Mouse (Mus musculus): ENCODE measurements at regions not wholly inside any gene's neighbourhood (a gene's known extent, or its start where the extent isn't known, plus 50 kb on each side); places are given as distances from the start of the nearest gene placed in this dataset.

GRCm38 (mm10) chr4:23994261-23994965 lies 501.8 kb upstream of the Mms22l start:
- no peak for DNase-seq (ENCODE audit: low spot score in 2 of 2)

GRCm38 (mm10) chr4:24006257-24006955 lies 489.8 kb upstream of the Mms22l start:
- DNase-seq (ENCODE audit: low spot score in 2 of 2): no peak

- DNase-seq (ENCODE audit: low spot score in 2 of 2): peak; percentile 26 to 33
Observed at GRCm38 (mm10) chr4:24019178-24020104, 476.8 kb upstream of the Mms22l start.

Small RNA genes in the stretch of these regions (microRNA-seq; reads per million reads assigned to microRNA genes)
- 0 reads per million in 2 experiments for gene Gm25978 (ENCODE audit: borderline number of aligned reads in 2 of 2)
